Mouse (Mus musculus): ENCODE measurements around the gene Trf. TPM values are rescaled to one million over a fixed set of nuclear protein-coding genes. Genes with fewer than 3 reads are reported as not detected.

The Trf gene
- total RNA-seq, 2 experiments from 2014 or later, result 5.3 to 11.5 TPM

DNA sequence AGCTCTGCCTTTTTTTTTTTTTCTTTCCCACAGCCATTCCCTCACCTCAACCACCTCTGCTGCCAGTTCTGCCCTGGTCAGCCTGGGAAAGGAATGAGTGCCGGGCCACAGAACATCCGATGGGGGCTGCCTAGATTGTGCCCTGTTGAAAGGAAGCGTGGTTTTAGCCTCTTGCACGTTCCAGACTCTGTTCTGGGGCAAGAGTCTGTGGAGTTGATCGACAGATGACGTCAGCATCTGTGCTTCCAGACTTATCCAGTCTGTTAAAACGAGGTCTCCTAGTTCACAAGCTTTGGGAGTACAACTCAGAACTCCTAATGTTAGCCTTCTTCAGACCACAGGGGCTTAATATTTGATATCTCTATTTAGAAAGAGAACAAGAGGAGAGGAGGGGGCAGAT lies 3.8 kb upstream of the Trf start:
- Histone ChIP-seq H3K27ac (0 out of 2 replicates have a peak overlapping the region, but pooled peaks have one; percentile 1), H3K4me3 (no peak overlapping the region)
- TF ChIP-seq CTCF (IDR thresholded peaks at IDR 0.05), result no peak
- intact Hi-C loops (cut with DNase I), result no loop called here
- DNase-seq, result no peak

DNA sequence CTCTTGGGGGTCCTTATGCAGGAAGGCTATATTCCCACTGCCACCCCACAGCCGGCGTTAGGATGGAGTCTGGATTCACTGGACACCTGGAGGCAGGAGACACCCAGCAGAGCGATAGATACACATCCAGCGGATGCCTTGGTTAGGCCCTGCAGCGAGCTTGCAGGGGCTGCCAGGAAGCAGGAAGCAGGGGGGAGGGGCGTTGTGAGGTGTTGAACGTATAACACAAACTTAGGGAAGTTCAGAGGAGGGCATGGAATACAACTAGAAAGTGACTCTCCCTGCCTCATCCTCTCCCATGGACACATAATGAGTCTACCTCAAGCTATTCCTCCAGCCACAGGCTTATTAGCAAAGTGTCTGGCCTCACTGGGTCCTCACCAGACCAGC lies 2.8 kb upstream of the Trf start:
- DNase-seq, result no peak
- Histone ChIP-seq H3K27ac (no peak overlapping the region), H3K4me3 (no peak overlapping the region)
- TF ChIP-seq CTCF (IDR thresholded peaks at IDR 0.05), result no peak
- intact Hi-C loops (cut with DNase I), result no loop called here

DNA sequence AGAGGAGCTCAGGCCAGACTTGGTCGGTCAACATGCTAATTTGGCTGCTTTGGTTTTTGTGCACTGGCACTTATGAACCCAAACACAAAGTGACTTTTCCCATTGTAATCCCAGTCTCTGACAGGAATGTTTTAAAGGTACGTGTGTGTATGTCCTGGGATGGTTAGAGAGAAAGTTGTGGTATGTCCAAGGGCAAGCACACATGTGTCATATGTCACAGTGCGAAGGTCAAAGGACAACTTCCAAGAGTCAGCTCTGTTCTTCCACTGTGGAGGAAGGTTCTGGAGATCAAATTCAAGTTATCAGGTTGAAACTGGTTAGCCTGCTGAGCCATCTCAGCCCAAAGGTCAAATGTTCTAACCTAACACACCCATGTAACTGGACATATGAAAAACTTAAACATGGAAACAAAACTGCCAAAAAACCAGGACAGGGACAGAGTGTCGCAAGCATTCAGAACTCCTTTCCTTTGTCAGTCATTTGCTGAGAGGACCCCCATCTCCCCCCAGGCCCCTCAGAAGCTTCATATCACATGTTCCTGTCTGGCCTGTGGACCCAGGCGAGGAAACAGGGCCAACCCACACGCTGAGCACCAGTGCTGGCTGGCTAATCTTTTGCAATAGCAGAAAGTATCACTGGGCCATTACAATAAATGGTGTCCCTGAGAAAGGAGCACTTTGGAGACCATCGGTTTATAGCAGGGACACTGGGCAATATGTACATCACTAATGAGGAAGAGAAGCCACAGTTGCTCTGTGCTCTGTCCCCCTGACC lies 2.2 kb upstream of the Trf start:
- Histone ChIP-seq H3K27ac (no peak overlapping the region), H3K4me3 (no peak overlapping the region)
- DNase-seq, result no peak
- no peak for TF ChIP-seq CTCF (IDR thresholded peaks at IDR 0.05)
- intact Hi-C loops (cut with DNase I), result no loop called here

GRCm38 (mm10) chr9:103229037-103229867 lies 992 bp downstream of the Trf start:
- intact Hi-C loops (cut with DNase I), result no loop called here
- no peak for TF ChIP-seq CTCF (IDR thresholded peaks at IDR 0.05)
- H3K27ac ChIP-seq, result no peak overlapping the region; the same call in 1 of the 2 replicates
- no peak for DNase-seq
- H3K4me3 ChIP-seq, result peak overlapping the region; percentile 60

DNA sequence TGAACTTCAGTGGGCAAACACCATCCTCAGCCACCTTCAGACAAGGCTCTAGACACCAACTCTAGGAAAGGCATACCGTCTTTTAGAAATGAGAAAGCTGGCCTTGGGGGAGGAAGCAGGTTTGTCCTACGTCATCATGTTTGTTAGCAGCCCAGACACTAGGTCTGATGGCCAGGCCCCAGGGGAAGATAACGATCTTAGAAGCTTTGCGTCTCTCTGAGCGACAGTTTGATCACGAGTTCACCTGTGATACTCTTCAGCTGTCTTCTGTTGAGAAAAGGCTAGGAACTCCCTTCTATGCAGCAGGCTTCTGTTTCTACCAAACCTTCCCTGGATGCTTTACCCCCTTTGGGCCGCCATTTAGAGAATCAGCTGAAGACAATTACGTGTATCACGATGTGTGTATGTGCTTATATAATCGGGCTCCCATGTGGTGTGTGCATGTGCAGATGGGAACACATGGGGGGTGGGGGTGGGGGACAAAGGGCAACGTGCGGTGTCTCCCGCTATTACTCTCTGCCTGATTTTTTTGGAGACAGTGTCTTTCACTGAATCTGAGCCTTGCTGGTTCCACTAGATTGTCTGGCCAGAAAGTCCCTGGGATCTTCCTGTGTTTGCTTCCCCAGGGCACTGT lies 1.8 kb downstream of the Trf start:
- no peak overlapping the region for H3K27ac ChIP-seq
- intact Hi-C loops (cut with DNase I), result no loop called here
- no peak overlapping the region for H3K4me3 ChIP-seq
- no peak for TF ChIP-seq CTCF (IDR thresholded peaks at IDR 0.05)
- no peak for DNase-seq

DNA sequence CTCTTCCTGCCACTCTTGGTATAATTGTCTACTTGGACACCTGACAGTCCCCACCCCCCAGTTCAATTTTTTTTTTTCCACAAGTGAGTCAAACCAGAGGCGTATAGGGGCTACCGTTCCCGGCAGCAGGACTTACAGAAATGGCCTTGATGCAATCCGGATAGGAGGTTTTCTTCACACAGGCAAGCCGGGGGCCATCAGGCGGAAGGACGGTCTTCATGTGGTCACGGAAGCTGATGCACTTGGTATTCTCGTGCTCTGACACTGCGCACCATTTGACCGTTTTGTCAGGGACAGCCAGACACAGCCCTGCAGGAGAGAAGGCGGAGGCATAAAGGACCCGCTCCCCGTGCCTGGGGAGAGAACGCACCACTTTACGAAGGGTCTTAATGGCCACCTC lies 2.5 kb downstream of the Trf start:
- H3K4me3 ChIP-seq, result no peak overlapping the region
- no peak overlapping the region for H3K27ac ChIP-seq
- intact Hi-C loops (cut with DNase I), result no loop called here
- no peak for DNase-seq
- no peak for TF ChIP-seq CTCF (IDR thresholded peaks at IDR 0.05)

DNA sequence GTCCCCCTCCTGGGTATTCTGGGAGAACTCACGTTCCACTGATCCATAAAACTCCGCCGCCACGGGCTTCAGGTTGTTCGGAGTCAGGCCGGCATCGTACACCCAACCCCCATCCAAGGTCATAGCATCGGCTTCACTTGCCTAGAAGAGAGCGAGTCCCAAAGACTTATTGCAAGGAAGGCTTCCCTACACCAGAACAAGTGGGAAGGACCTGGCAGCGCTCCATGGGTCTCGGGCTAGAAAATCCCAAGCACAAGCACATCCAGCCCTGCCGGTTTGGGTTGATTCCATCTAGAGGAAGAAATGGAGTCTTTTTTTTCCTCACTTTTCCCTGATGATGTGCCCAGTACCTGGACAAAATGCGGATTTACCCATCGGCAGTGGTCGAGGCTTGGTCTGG lies 3.4 kb downstream of the Trf start:
- Histone ChIP-seq H3K27ac (no peak overlapping the region), H3K4me3 (no peak overlapping the region)
- DNase-seq, result peak; percentile 34
- intact Hi-C loops (cut with DNase I), result no loop called here
- TF ChIP-seq CTCF (IDR thresholded peaks at IDR 0.05), result no peak

DNA sequence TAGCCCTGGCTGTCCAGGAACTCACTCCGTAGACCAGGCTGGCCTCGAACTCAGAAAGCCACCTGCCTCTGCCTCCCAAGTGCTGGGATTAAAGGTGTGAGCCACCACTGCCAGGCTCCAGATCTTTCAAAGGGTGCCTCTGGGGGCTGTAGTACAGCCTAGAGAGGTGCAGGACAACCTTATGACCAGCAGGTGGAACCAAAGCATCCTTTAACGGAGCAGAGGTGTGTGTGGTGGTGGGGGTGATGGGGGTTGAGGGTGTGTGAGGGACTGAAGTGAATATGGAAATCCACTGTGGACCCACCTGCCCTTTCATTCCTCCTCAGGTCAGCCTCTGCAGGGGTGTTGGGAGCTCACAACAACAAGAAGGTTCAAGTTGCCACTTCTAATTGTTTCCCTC lies 4.8 kb downstream of the Trf start:
- Histone ChIP-seq H3K4me3 (no peak overlapping the region), H3K27ac (no peak overlapping the region)
- intact Hi-C loops (cut with DNase I), result no loop called here
- TF ChIP-seq CTCF (IDR thresholded peaks at IDR 0.05), result peak; percentile 45
- peak; percentile 24 for DNase-seq

DNA sequence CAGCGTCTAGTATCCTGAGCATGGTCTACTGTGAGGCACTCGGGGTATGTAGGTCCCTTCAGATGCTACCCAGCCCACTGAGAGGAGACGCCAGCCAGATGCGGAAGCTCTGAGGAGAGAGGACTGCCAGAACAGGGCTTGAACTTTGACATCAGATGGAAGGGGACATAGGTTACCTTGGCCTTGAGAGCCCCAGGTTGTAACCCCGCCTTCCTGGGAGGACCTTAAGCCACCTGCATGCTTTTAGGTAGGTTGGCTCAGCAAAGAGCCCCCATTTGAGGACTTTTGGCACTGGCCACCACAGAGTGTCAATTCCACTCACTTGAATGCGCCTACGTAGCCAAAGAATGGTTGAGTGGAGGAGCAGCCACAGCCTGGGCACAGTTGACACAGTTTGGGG lies 5.5 kb downstream of the Trf start:
- TF ChIP-seq CTCF (IDR thresholded peaks at IDR 0.05), result no peak
- Histone ChIP-seq H3K27ac (no peak overlapping the region), H3K4me3 (no peak overlapping the region)
- DNase-seq, result no peak
- intact Hi-C loops (cut with DNase I), result no loop called here

DNA sequence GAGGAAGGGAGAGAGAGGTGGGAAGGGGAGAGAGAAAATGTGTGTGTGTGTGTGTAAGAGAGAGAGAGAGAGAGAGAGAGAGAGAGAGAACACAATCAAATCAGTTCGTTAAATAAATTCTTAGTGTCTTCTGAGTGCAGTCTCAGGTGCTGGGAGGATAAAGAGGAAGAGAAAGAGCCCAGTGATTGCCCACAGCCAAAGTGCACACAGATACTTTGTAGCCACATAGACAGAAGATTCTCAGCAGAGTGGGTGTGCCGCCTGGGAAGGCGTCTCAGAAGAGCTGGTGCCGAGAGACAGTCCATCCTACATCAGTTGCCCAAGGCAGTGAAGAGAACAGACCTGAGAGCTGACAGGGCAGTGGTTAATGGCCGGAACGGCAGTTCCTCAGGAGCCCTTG lies 16.0 kb downstream of the Trf start:
- intact Hi-C loops (cut with DNase I), result no loop called here
- Histone ChIP-seq H3K27ac (no peak overlapping the region), H3K4me3 (no peak overlapping the region)
- no peak for TF ChIP-seq CTCF (IDR thresholded peaks at IDR 0.05)
- no peak for DNase-seq

DNA sequence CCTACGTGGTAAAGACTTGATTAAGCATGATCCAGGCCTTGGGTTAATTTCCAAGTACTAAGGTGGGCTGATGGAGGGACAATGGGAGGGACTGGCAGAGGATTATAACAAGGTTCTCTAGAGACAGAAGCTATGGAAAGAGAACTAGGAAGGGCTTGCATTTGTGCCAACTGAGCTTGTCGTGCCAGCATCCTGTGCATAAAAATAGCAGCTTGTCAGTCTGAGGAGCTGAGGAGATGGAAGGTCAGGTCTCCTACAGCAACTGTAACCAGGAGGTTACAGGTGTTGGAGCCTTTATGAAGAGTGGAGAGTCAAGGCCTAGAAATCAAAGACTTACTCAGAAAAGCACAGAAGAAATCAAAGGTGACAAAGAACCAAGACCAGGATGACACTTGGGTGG lies 16.6 kb downstream of the Trf start:
- no peak for TF ChIP-seq CTCF (IDR thresholded peaks at IDR 0.05)
- H3K27ac ChIP-seq, result no peak overlapping the region; the same call in 1 of the 2 replicates
- intact Hi-C loops (cut with DNase I), result no loop called here
- peak; percentile 55 for DNase-seq
- H3K4me3 ChIP-seq, result no peak overlapping the region

DNA sequence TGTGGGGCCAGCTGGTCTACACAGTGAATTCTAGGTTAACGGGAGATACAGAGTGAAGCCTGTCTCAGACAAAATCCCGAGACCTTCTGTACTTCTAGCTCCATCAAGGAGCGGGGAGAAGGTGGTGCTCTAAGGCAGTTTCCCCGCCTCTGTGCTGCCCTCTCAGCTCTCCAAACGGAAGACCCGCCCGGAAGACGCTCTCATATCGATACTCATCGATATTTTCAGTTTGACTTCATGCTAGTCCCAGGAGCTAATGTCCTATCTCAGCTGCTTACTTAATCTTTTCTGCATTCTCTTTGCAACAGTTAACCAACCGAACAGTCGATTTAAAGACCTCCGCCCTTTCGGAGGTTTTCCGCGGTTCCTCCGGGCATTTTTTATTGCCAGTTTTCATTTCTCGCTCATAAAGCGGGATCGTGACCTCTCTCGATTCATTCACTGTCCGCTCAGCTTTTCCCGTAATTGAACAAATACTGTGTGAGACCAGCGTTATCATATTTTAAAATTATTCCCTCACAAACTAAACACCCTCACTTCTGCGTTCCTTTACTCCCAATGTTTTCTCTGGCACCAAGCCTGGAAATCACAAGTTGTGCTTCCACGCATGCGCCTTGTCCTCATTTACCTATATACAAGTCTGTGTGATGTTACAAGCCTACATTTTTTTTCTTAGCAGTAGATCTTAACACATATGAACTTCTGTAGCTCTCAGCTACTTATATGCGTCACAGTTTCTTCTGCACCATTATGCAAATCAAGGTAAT lies 17.4 kb downstream of the Trf start:
- DNase-seq, result no peak
- peak overlapping the region; percentile 63 for H3K4me3 ChIP-seq

More for the DNA sequence above, 17.4 kb downstream of the Trf start:
- intact Hi-C loops (cut with DNase I), result no loop called here
- H3K27ac ChIP-seq, result no peak overlapping the region
- no peak for TF ChIP-seq CTCF (IDR thresholded peaks at IDR 0.05)
